Mouse (Mus musculus) cerebellum, postnatal 14 days (tissue): ENCODE measurements at regions not wholly inside any gene's neighbourhood (a gene's known extent, or its start where the extent isn't known, plus 50 kb on each side); places are given as distances from the start of the nearest gene placed in this dataset.

ENCODE experiments used
- DNase-seq, 2 experiments: peaks; one replicate each; pipeline ENCODE4 v3.0.0; 2021; ENCODE audit warnings: mixed read lengths in 2 of 2

GRCm38 (mm10) chr10:67658005-67658545 is 109.3 kb upstream of the Ado start:
- DNase-seq, result no peak

- no peak for DNase-seq
These were observed 108.5 kb upstream of the Ado start for GRCm38 (mm10) chr10:67657305-67657704.

- DNase-seq, result peak in 1 of 2 experiments; percentile 5
These were observed 105.8 kb upstream of the Ado start for GRCm38 (mm10) chr10:67654518-67654917.

- DNase-seq, result no peak
These were observed 103.5 kb upstream of the Ado start for GRCm38 (mm10) chr10:67652300-67652699.

- DNase-seq, result no peak
These were observed 102.6 kb upstream of the Ado start for GRCm38 (mm10) chr10:67651386-67651785.

- DNase-seq, result no peak
These were observed 99.3 kb upstream of the Ado start for GRCm38 (mm10) chr10:67647777-67648727.

- no peak for DNase-seq
These were observed 98.2 kb upstream of the Ado start for GRCm38 (mm10) chr10:67646659-67647559.

GRCm38 (mm10) chr10:67645821-67646220 is 97.1 kb upstream of the Ado start:
- no peak for DNase-seq

GRCm38 (mm10) chr10:67644280-67644679 is 95.5 kb upstream of the Ado start:
- no peak for DNase-seq

- DNase-seq, result no peak
These were observed 94.9 kb upstream of the Ado start for GRCm38 (mm10) chr10:67643685-67644084.

- DNase-seq, result no peak
These were observed 88.6 kb upstream of the Ado start for GRCm38 (mm10) chr10:67637339-67637738.

- DNase-seq, result peak in 1 of 2 experiments; percentile 6
These were observed 87.8 kb upstream of the Ado start for GRCm38 (mm10) chr10:67636569-67636968.

GRCm38 (mm10) chr10:67634795-67635194 is 86.0 kb upstream of the Ado start:
- no peak for DNase-seq

GRCm38 (mm10) chr10:67633063-67633462 is 84.3 kb upstream of the Ado start:
- no peak for DNase-seq

- DNase-seq, result no peak
These were observed 74.6 kb upstream of the Ado start for GRCm38 (mm10) chr10:67623338-67623737.

GRCm38 (mm10) chr10:67620018-67620417 is 71.3 kb upstream of the Ado start:
- DNase-seq, result no peak

- DNase-seq, result no peak
These were observed 69.4 kb upstream of the Ado start for GRCm38 (mm10) chr10:67618112-67618511.

GRCm38 (mm10) chr10:67615016-67615415 is 66.3 kb upstream of the Ado start:
- no peak for DNase-seq

GRCm38 (mm10) chr10:67610689-67611088 is 61.9 kb upstream of the Ado start:
- DNase-seq, result no peak

GRCm38 (mm10) chr10:67608033-67608432 is 59.3 kb upstream of the Ado start:
- DNase-seq, result no peak

- no peak for DNase-seq
These were observed 58.7 kb upstream of the Ado start for GRCm38 (mm10) chr10:67607297-67608032.

- DNase-seq, result no peak
These were observed 58.0 kb upstream of the Ado start for GRCm38 (mm10) chr10:67606739-67607138.
